8 mouse cellular contexts compared by ENCODE assay signal in the genomic region with DNA sequence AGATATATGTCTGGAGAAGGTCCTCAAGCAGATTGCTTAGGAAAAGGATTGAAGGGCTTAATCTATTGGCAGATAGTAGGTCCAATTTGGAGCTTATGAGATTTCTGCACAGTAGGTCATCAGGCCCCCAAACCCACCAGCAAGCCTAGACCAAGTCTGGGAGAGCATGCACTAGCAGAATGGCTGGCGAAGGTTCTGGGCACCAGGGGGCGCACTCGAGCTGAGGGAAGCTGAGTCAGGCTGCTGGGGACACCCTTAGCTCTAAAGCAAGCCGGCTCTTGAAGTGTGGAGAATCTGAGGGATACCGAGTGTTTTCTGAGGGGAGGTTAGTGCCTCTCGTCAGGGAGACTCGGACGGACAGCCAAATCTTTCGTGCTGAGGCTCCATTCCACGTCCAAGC. TPM values are rescaled to one million over a fixed set of nuclear protein-coding genes. Genes with fewer than 3 reads are reported as not detected.
DNase-seq lines count a peak whose midpoint lies in the region; ATAC-seq lines count a peak whose summit lies in the region.

No protein-coding gene starts in this region.

- DNase-seq in CD4-positive helper T cell, adult 2 months (ENCODE audit: low read depth, low spot score) = peak; percentile 87
- peak; percentile 83 for DNase-seq in c-Kit-negative CD71-positive TER-119-positive erythroid progenitor cells, embryonic 14.5 days (ENCODE audit: low read depth, low spot score)
- DNase-seq in fibroblast of lung, adult 2 months (ENCODE audit: low read depth) = peak; percentile 67
- DNase-seq in kidney, postnatal 10 days = peak; percentile 99
- peak; percentile 91 for DNase-seq in liver, embryonic 13.5 days
- peak; percentile 92 to 95 for DNase-seq in natural killer cell, adult 2 months (ENCODE audit: low spot score in 2 of 2)

- peak overlapping the region; percentile 68 to 75 for H3K4me3 ChIP-seq in heart, embryonic 14.5 days (ENCODE audit: control insufficient read depth in 1 of 2, insufficient read depth in 1 of 2, low read depth in 1 of 2, low read length in 2 of 2)
- H3K4me3 ChIP-seq in liver, embryonic 13.5 days (replicated peaks) = peak overlapping the region; percentile 75
- H3K4me3 ChIP-seq in stomach, embryonic 14.5 days (ENCODE audit: low read depth, low read length) = peak overlapping the region; percentile 45

- H3K9me3 ChIP-seq in heart, embryonic 14.5 days (ENCODE audit: control insufficient read depth, low read length) = no peaks in the 10 kb centered on the region
- H3K9me3 ChIP-seq in liver, embryonic 13.5 days (replicated peaks) = no peaks in the 10 kb centered on the region
- H3K9me3 ChIP-seq in stomach, embryonic 14.5 days (ENCODE audit: control insufficient read depth, low read depth, low read length) = no peaks in the 10 kb centered on the region

- no peaks in the 10 kb centered on the region for H3K36me3 ChIP-seq in heart, embryonic 14.5 days (ENCODE audit: control insufficient read depth, insufficient read depth, low read length)
- H3K36me3 ChIP-seq in liver, embryonic 13.5 days = no peaks in the 10 kb centered on the region
- H3K36me3 ChIP-seq in stomach, embryonic 14.5 days (ENCODE audit: control insufficient read depth, insufficient read depth, low read length) = no peaks in the 10 kb centered on the region

- H3K27me3 ChIP-seq in heart, embryonic 14.5 days (ENCODE audit: control insufficient read depth, insufficient read depth, low read length) = no peaks in the 10 kb centered on the region
- peaks cover 4% of the 10 kb centered on the region; the same call in 1 of the 2 replicates for H3K27me3 ChIP-seq in liver, embryonic 13.5 days
- H3K27me3 ChIP-seq in stomach, embryonic 14.5 days (ENCODE audit: control insufficient read depth, insufficient read depth, low read length) = no peaks in the 10 kb centered on the region

- H3K4me1 ChIP-seq in heart, embryonic 14.5 days (ENCODE audit: control insufficient read depth in 2 of 2, insufficient read depth in 2 of 2, low read length in 2 of 2) = peaks cover 13 to 17% of the 10 kb centered on the region in 2 experiments
- peaks cover 43% of the 10 kb centered on the region for H3K4me1 ChIP-seq in liver, embryonic 13.5 days (replicated peaks)
- H3K4me1 ChIP-seq in stomach, embryonic 14.5 days (ENCODE audit: control insufficient read depth, insufficient read depth, low read length) = peaks cover 10% of the 10 kb centered on the region; the same call in 1 of the 2 replicates

- no peak overlapping the region for H3K27ac ChIP-seq in heart, embryonic 14.5 days (replicated peaks in 1 of 2; ENCODE audit: control insufficient read depth in 1 of 2, insufficient read depth in 1 of 2, low read depth in 2 of 2, low read length in 2 of 2)
- peak overlapping the region; percentile 93 for H3K27ac ChIP-seq in liver, embryonic 13.5 days
- H3K27ac ChIP-seq in stomach, embryonic 14.5 days (ENCODE audit: low read length) = no peak overlapping the region

- 0% methylated on average over 10 of the region's 10 CpGs for WGBS in heart, embryonic 14.5 days
- under 1% methylated on average over 10 of the region's 10 CpGs for WGBS in liver, embryonic 13.5 days (ENCODE audit: insufficient replicate concordance)
- 0% methylated on average over 10 of the region's 10 CpGs for WGBS in stomach, embryonic 14.5 days

- peak overlapping the region; percentile 76 for H3K9ac ChIP-seq in heart, embryonic 14.5 days (ENCODE audit: low read length)
- H3K9ac ChIP-seq in liver, embryonic 13.5 days = peak overlapping the region; percentile 90
- H3K9ac ChIP-seq in stomach, embryonic 14.5 days (replicated peaks; ENCODE audit: low read depth, low read length) = no peak overlapping the region

- 0 out of 2 replicates have a peak, but pooled peaks have one; percentile 35 for ATAC-seq in heart, embryonic 14.5 days (ENCODE audit: insufficient number of reproducible peaks, insufficient read depth, low FRiP score, low read depth)
- peak; percentile 57 for ATAC-seq in liver, embryonic 13.5 days (ENCODE audit: low read depth)
- peak; percentile 53; the same call in 1 of the 2 replicates for ATAC-seq in stomach, embryonic 14.5 days (ENCODE audit: insufficient number of reproducible peaks, insufficient read depth, low FRiP score, low read depth)

- H3K4me2 ChIP-seq in heart, embryonic 14.5 days (ENCODE audit: low read length) = peak overlapping the region; percentile 100
- peak overlapping the region; percentile 99 for H3K4me2 ChIP-seq in liver, embryonic 13.5 days
- peak overlapping the region; percentile 83 for H3K4me2 ChIP-seq in stomach, embryonic 14.5 days (replicated peaks; ENCODE audit: low read depth, low read length)

RNA-seq across cellular contexts. Expression of a gene that starts 1.2 kb away (rescaled TPM):
- polyA plus RNA-seq in heart, embryonic 14.5 days (2014; fragmentation: Nextera tagmentation; extraction: Ambion mirVana) = 1.9 and 2.7 TPM in 2 replicates
- 3.7 and 5.9 TPM in 2 replicates for polyA plus RNA-seq in liver, embryonic 13.5 days (2015; fragmentation: Nextera tagmentation; extraction: Ambion mirVana)
- 4.0 and 5.1 TPM in 2 replicates for polyA plus RNA-seq in stomach, embryonic 14.5 days (2014; fragmentation: Nextera tagmentation; extraction: Ambion mirVana)

RNA-seq across cellular contexts. Expression of a gene that starts 17.0 kb away (rescaled TPM):
- polyA plus RNA-seq in heart, embryonic 14.5 days (2014; fragmentation: Nextera tagmentation; extraction: Ambion mirVana) = 9.7 and 11.3 TPM in 2 replicates
- polyA plus RNA-seq in liver, embryonic 13.5 days (2015; fragmentation: Nextera tagmentation; extraction: Ambion mirVana) = 2.6 and 3.0 TPM in 2 replicates
- polyA plus RNA-seq in stomach, embryonic 14.5 days (2014; fragmentation: Nextera tagmentation; extraction: Ambion mirVana) = 4.8 and 5.4 TPM in 2 replicates

RNA-seq across cellular contexts. Expression of a gene that starts 20.4 kb away (rescaled TPM):
- polyA plus RNA-seq in heart, embryonic 14.5 days (2014; fragmentation: Nextera tagmentation; extraction: Ambion mirVana) = 5.7 and 6.4 TPM in 2 replicates
- polyA plus RNA-seq in liver, embryonic 13.5 days (2015; fragmentation: Nextera tagmentation; extraction: Ambion mirVana) = 1.4 and 1.6 TPM in 2 replicates
- 0.32 and 0.60 TPM in 2 replicates for polyA plus RNA-seq in stomach, embryonic 14.5 days (2014; fragmentation: Nextera tagmentation; extraction: Ambion mirVana)

RNA-seq across cellular contexts. Expression of a gene that starts 43.7 kb away (rescaled TPM):
- polyA plus RNA-seq in heart, embryonic 14.5 days (2014; fragmentation: Nextera tagmentation; extraction: Ambion mirVana) = 46.8 and 48.2 TPM in 2 replicates
- polyA plus RNA-seq in liver, embryonic 13.5 days (2015; fragmentation: Nextera tagmentation; extraction: Ambion mirVana) = 28.2 and 31.5 TPM in 2 replicates
- 79.7 and 79.8 TPM in 2 replicates for polyA plus RNA-seq in stomach, embryonic 14.5 days (2014; fragmentation: Nextera tagmentation; extraction: Ambion mirVana)

RNA-seq across cellular contexts. Expression of a gene that starts 57.6 kb away (rescaled TPM):
- 76.7 and 83.2 TPM in 2 replicates for polyA plus RNA-seq in heart, embryonic 14.5 days (2014; fragmentation: Nextera tagmentation; extraction: Ambion mirVana)
- polyA plus RNA-seq in liver, embryonic 13.5 days (2015; fragmentation: Nextera tagmentation; extraction: Ambion mirVana) = 33.2 and 38.3 TPM in 2 replicates
- polyA plus RNA-seq in stomach, embryonic 14.5 days (2014; fragmentation: Nextera tagmentation; extraction: Ambion mirVana) = 74.4 and 91.8 TPM in 2 replicates
